Mouse (Mus musculus): ENCODE measurements around the gene Usp21. TPM values are rescaled to one million over a fixed set of nuclear protein-coding genes. Genes with fewer than 3 reads are reported as not detected.
A peak's percentile ranks its signal among the peaks of the same experiment; 100 is the strongest.
"Not testable (repeated sequence)": the region's sequence is repeated elsewhere in the genome, so short reads cannot be mapped to it uniquely, and the experiment has no call there.

Gene Usp21
- total RNA-seq, 2 experiments from 2014 or later, result 60.9 to 61.3 TPM

- DNase-seq (ENCODE audit: low spot score in 2 of 2), result no peak
Measured at GRCm38 (mm10) chr1:171247453-171247841, 40.3 kb downstream of the Usp21 start.

GRCm38 (mm10) chr1:171246709-171247452, 40.9 kb downstream of the Usp21 start:
- peak; percentile 98 to 99 for DNase-seq (ENCODE audit: low spot score in 2 of 2)

GRCm38 (mm10) chr1:171245353-171245752, 42.4 kb downstream of the Usp21 start:
- no peak for DNase-seq (ENCODE audit: low spot score in 2 of 2)

- DNase-seq (ENCODE audit: low spot score in 2 of 2), result not testable (repeated sequence)
Measured at GRCm38 (mm10) chr1:171241952-171242351, 45.8 kb downstream of the Usp21 start.

- no peak for DNase-seq (ENCODE audit: low spot score in 2 of 2)
Measured at GRCm38 (mm10) chr1:171240911-171241310, 46.9 kb downstream of the Usp21 start.

GRCm38 (mm10) chr1:171239992-171240744, 47.6 kb downstream of the Usp21 start:
- DNase-seq (ENCODE audit: low spot score in 2 of 2), result no peak

- no peak for DNase-seq (ENCODE audit: low spot score in 2 of 2)
Measured at GRCm38 (mm10) chr1:171238463-171238862, 49.3 kb downstream of the Usp21 start.

GRCm38 (mm10) chr1:171237438-171237837, 50.4 kb downstream of the Usp21 start:
- no peak for DNase-seq (ENCODE audit: low spot score in 2 of 2)

GRCm38 (mm10) chr1:171235791-171236190, 52.0 kb downstream of the Usp21 start:
- DNase-seq (ENCODE audit: low spot score in 2 of 2), result no peak

- no peak for DNase-seq (ENCODE audit: low spot score in 2 of 2)
Measured at GRCm38 (mm10) chr1:171234538-171234937, 53.3 kb downstream of the Usp21 start.

GRCm38 (mm10) chr1:171234126-171234525, 53.7 kb downstream of the Usp21 start, which contains the start of gene Fcer1g:
Gene Fcer1g, minus strand, starts transcription at chr1:171234365.
- DNase-seq (ENCODE audit: low spot score in 2 of 2), result no peak

- DNase-seq (ENCODE audit: low spot score in 2 of 2), result no peak
Measured at GRCm38 (mm10) chr1:171232800-171233730, 54.7 kb downstream of the Usp21 start.

GRCm38 (mm10) chr1:171232348-171232747, 55.4 kb downstream of the Usp21 start:
- no peak for DNase-seq (ENCODE audit: low spot score in 2 of 2)

Other genes with a start within 250 kb of the Usp21 start
- gene Fcgr3, start 223.1 kb downstream of the Usp21 start, total RNA-seq (2021), result 10 to 100 TPM in 1 of 2 experiments, 1 to 10 TPM in 1; 9.9 to 12.5 TPM
- gene Cfap126, start 174.1 kb downstream of the Usp21 start, total RNA-seq (2021), result 1 to 10 TPM; 1.5 to 2.0 TPM
- 100 to 1,000 TPM; 181 to 187 TPM for gene Sdhc, start 137.4 kb downstream of the Usp21 start, total RNA-seq (2021)
- not detected for gene Mpz, start 137.3 kb downstream of the Usp21 start, total RNA-seq (2021)
- gene Pcp4l1, start 91.7 kb downstream of the Usp21 start, total RNA-seq (2021), result 10 to 100 TPM; 47.5 to 47.7 TPM
- under 1 TPM in 1 of 2 experiments, not detected in 1; 0.17 TPM for gene Nr1i3, start 74.0 kb downstream of the Usp21 start, total RNA-seq (2021)
- gene Tomm40l, start 65.5 kb downstream of the Usp21 start, total RNA-seq (2021), result 10 to 100 TPM; 71.6 to 77.6 TPM
- gene Apoa2, start 62.9 kb downstream of the Usp21 start, total RNA-seq (2021), result 1 to 10 TPM; 2.2 to 3.1 TPM
- 10 to 100 TPM; 16.3 to 20.8 TPM for gene Fcer1g, start 53.6 kb downstream of the Usp21 start, total RNA-seq (2021)
- 10 to 100 TPM; 10.9 to 11.9 TPM for gene Adamts4, start 37.6 kb downstream of the Usp21 start, total RNA-seq (2021)
- 100 to 1,000 TPM; 270 to 277 TPM for gene Ndufs2, start 36.6 kb downstream of the Usp21 start, total RNA-seq (2021)
- gene B4galt3, start 17.7 kb downstream of the Usp21 start, total RNA-seq (2021), result 10 to 100 TPM; 71.0 to 71.4 TPM
- 10 to 100 TPM; 23.2 to 25.3 TPM for gene Ppox, start 6.8 kb downstream of the Usp21 start, total RNA-seq (2021)
- 100 to 1,000 TPM in 1 of 2 experiments, 10 to 100 TPM in 1; 99.7 to 108 TPM for gene Ufc1, start 7.0 kb upstream of the Usp21 start, total RNA-seq (2021)
- 10 to 100 TPM; 40.1 to 40.5 TPM for gene Dedd, start 41.2 kb upstream of the Usp21 start, total RNA-seq (2021)
- 10 to 100 TPM; 40.9 to 41.5 TPM for gene Nit1, start 57.7 kb upstream of the Usp21 start, total RNA-seq (2021)
- 100 to 1,000 TPM; 177 to 190 TPM for gene Pfdn2, start 57.7 kb upstream of the Usp21 start, total RNA-seq (2021)
- 1 to 10 TPM; 6.0 to 6.1 TPM for gene Klhdc9, start 72.8 kb upstream of the Usp21 start, total RNA-seq (2021)
- 1 to 10 TPM; 6.3 to 6.7 TPM for gene Nectin4, start 82.1 kb upstream of the Usp21 start, total RNA-seq (2021)
- 1 to 10 TPM; 1.9 TPM for gene Arhgap30, start 101.0 kb upstream of the Usp21 start, total RNA-seq (2021)
- 100 to 1,000 TPM; 133 to 142 TPM for gene Usf1, start 123.3 kb upstream of the Usp21 start, total RNA-seq (2021)
- 1 to 10 TPM; 3.9 to 7.1 TPM for gene Tstd1, start 130.9 kb upstream of the Usp21 start, total RNA-seq (2021)
- gene F11r, start 149.5 kb upstream of the Usp21 start, total RNA-seq (2021), result 1 to 10 TPM; 4.4 to 5.6 TPM
- gene Alyref2, start 215.5 kb upstream of the Usp21 start, total RNA-seq (2021), result 1 to 10 TPM; 6.9 to 7.3 TPM
- gene Itln1, start 247.3 kb upstream of the Usp21 start, total RNA-seq (2021), result not detected

Data from layer of hippocampus, adult 18-20 months (tissue).